Mouse (Mus musculus) adipose tissue, adult 10 weeks (tissue): Measurements from ENCODE around the gene Cldn13. TPM values are rescaled to one million over a fixed set of nuclear protein-coding genes. Genes with fewer than 3 reads are reported as not detected.

Experiments
- polyA plus RNA-seq: library from polyadenylated mRNA; stranded (reverse); fragments of 350-450 nt; fragmentation: Illumina TruSeq; extraction: RNeasy Lipid Tissue Mini Kit (QIAGEN cat#74804); gene quantifications from one replicate; pipeline ENCODE4 v1.2.3, GENCODE M21; 2014; ENCODE audit warnings: low read depth, low replicate concordance

Cldn13 gene
- polyA plus RNA-seq, result not detected

GRCm38 (mm10) chr5:134915311-134915710 lies at the start of gene Cldn13:
TSS of gene Cldn13 (minus strand) at chr5:134915526.

GRCm38 (mm10) chr5:134946857-134947255 lies 31.5 kb upstream of the Cldn13 start, which contains the start of gene Cldn4:
TSS of gene Cldn4 (minus strand) at chr5:134946934.

GRCm38 (mm10) chr5:134932179-134932902 lies 17.0 kb upstream of the Cldn13 start, which contains the start of gene Mettl27:
TSS of gene Mettl27 (plus strand) at chr5:134932368.

DNA sequence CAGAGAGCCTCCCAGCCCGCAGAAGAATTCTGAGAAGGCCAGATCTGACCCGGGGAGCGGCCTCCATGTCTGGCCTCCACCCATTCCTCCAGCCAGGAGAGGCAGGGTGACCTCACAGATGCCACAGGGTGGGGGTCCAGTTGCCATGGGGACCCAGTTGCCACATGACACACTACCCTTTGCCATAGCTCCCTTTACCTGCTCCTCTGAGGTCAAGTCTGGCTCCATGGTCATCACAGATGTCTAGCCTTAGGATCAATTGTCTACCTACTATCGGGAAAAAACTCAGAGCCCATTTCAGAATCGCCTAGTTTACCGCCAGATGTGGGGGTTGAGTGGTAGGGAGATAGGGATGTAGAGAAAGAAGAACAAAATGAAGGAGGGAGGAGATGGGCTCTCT lies 8.7 kb downstream of the Cldn13 start, which contains the start of gene Tmem270:
Gene Tmem270 (minus strand): TSS at position 101 of the 400 bp plus-strand sequence.

Other genes starting within 250 kb of the Cldn13 start
- 8.1 TPM for gene Limk1, start 226.9 kb downstream of the Cldn13 start, polyA plus RNA-seq
- 68.2 TPM for gene Eln, start 168.2 kb downstream of the Cldn13 start, polyA plus RNA-seq
- gene Tmem270, start 8.8 kb downstream of the Cldn13 start, polyA plus RNA-seq, result 2.6 TPM
- 47.4 TPM for gene Mettl27, start 16.8 kb upstream of the Cldn13 start, polyA plus RNA-seq
- 70.5 TPM for gene Cldn4, start 31.4 kb upstream of the Cldn13 start, polyA plus RNA-seq
- 215 TPM for gene Cldn3, start 70.7 kb upstream of the Cldn13 start, polyA plus RNA-seq
- gene Abhd11, start 93.6 kb upstream of the Cldn13 start, polyA plus RNA-seq, result 62.8 TPM
- 6.5 TPM for gene Stx1a, start 108.0 kb upstream of the Cldn13 start, polyA plus RNA-seq
- 20.7 TPM for gene Dnajc30, start 148.7 kb upstream of the Cldn13 start, polyA plus RNA-seq
- gene Bud23, start 149.4 kb upstream of the Cldn13 start, polyA plus RNA-seq, result 38.7 TPM
- 9.1 TPM for gene Vps37d, start 162.7 kb upstream of the Cldn13 start, polyA plus RNA-seq
- 57.7 TPM for gene Mlxipl, start 174.4 kb upstream of the Cldn13 start, polyA plus RNA-seq
- gene Tbl2, start 234.1 kb upstream of the Cldn13 start, polyA plus RNA-seq, result 19.5 TPM